Mouse (Mus musculus): ENCODE data around the gene Gm19935. TPM values are rescaled to one million over a fixed set of nuclear protein-coding genes. Genes with fewer than 3 reads are reported as not detected.
A peak's percentile ranks its signal among the peaks of the same experiment; 100 is the strongest.

Gm19935 gene
- polyA plus RNA-seq, 1 experiment from 2014 or later = not detected

GRCm38 (mm10) chr8:90828987-90829740 lies 12.0 kb upstream of the Gm19935 start:
- Histone ChIP-seq H3K4me2 (peak overlapping the region; percentile 81), H3K27ac (peak overlapping the region; percentile 65), H3K27me3 (replicated peaks) (no peaks in the 10 kb centered on the region), H3K4me1 (peaks cover 9% of the 10 kb centered on the region; the same call in 1 of the 2 replicates), H3K36me3 (no peaks in the 10 kb centered on the region), H3K9ac (no peak overlapping the region), H3K9me3 (no peaks in the 10 kb centered on the region), H3K4me3 (replicated peaks) (peak overlapping the region; percentile 57)
- 5% methylated on average over 11 of the region's 11 CpGs for WGBS
- ATAC-seq (ENCODE audit: insufficient read depth, low FRiP score, low read depth) = peak; percentile 68

GRCm38 (mm10) chr8:90828181-90828986 lies 11.2 kb upstream of the Gm19935 start, which contains the start of gene Chd9:
Gene Chd9 (plus strand): TSS chr8:90828352.
- Histone ChIP-seq H3K4me1 (peaks cover 9% of the 10 kb centered on the region; the same call in 1 of the 2 replicates), H3K4me2 (peak within 1 kb of the TSS; percentile 81), H3K9me3 (no peaks in the 10 kb centered on the region), H3K36me3 (no peaks in the 10 kb centered on the region), H3K4me3 (replicated peaks) (peak within 1 kb of the TSS; percentile 57), H3K27me3 (replicated peaks) (no peaks in the 10 kb centered on the region), H3K27ac (peak within 1 kb of the TSS; percentile 65), H3K9ac (peak within 1 kb of the TSS; percentile 2)
- peak; percentile 89 for ATAC-seq (ENCODE audit: insufficient read depth, low FRiP score, low read depth)
- 3% methylated on average over 39 of the region's 39 CpGs for WGBS

GRCm38 (mm10) chr8:90825459-90825871 lies 8.3 kb upstream of the Gm19935 start:
- H3K27ac ChIP-seq = peak overlapping the region; percentile 67
- no peak overlapping the region for H3K4me3 ChIP-seq (replicated peaks)
- 67% methylated on average over 9 of the region's 9 CpGs for WGBS
- no peaks in the 10 kb centered on the region for H3K36me3 ChIP-seq
- peak overlapping the region; percentile 40 for H3K4me2 ChIP-seq
- H3K9ac ChIP-seq = no peak overlapping the region
- H3K27me3 ChIP-seq (replicated peaks) = no peaks in the 10 kb centered on the region
- H3K9me3 ChIP-seq = no peaks in the 10 kb centered on the region
- ATAC-seq (ENCODE audit: insufficient read depth, low FRiP score, low read depth) = peak; percentile 25
- H3K4me1 ChIP-seq = peaks cover 9% of the 10 kb centered on the region; the same call in 1 of the 2 replicates

DNA sequence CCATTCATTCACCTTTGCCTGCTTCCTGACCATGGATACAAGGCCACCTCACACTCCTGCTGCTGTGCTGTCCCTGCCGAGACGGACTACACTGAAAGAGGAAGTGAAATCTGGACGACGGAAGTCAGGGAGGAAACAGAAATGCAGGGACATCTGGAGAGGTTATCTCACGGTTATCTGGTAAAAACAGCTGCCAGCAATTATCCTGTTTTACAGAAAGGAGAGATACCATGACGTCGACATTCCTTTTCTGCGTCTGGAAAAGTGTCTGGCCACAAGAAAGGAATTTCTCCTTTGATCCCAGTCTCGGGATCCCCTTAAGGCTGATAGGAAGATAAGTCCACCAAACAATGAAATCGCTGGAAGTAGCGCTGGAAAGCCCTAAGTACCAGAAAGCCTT lies 5.2 kb upstream of the Gm19935 start:
- no peak for ATAC-seq (ENCODE audit: insufficient read depth, low FRiP score, low read depth)
- Histone ChIP-seq H3K36me3 (no peaks in the 10 kb centered on the region), H3K4me1 (no peaks in the 10 kb centered on the region), H3K9me3 (no peaks in the 10 kb centered on the region), H3K27me3 (replicated peaks) (no peaks in the 10 kb centered on the region), H3K9ac (no peak overlapping the region), H3K27ac (no peak overlapping the region), H3K4me2 (no peak overlapping the region), H3K4me3 (replicated peaks) (no peak overlapping the region)
- WGBS = 27% methylated on average over 11 of the region's 11 CpGs

DNA sequence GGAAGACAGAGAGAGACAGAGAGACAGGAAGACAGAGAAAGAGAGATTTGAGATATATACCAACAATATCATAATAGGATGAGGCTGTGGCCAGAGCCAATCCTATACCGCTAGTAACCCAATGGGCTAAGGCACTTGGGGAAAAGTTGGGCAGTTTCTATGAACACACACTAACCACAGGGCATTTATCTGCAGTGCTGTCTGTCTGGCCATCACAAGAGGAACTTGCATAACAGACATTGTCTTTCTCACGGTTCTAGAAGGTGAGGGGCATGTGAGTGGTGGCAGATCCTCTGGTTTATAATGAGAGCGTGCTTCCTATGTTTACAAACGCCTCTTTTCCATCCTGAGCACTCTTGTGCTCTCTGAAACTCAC lies 3.1 kb upstream of the Gm19935 start:
- WGBS = 80% methylated on average over 4 of the region's 4 CpGs
- no peak overlapping the region for H3K9ac ChIP-seq
- no peaks in the 10 kb centered on the region for H3K9me3 ChIP-seq
- ATAC-seq (ENCODE audit: insufficient read depth, low FRiP score, low read depth) = no peak
- no peak overlapping the region for H3K4me3 ChIP-seq (replicated peaks)
- H3K27me3 ChIP-seq (replicated peaks) = no peaks in the 10 kb centered on the region
- H3K4me2 ChIP-seq = no peak overlapping the region
- H3K27ac ChIP-seq = no peak overlapping the region
- H3K36me3 ChIP-seq = no peaks in the 10 kb centered on the region
- H3K4me1 ChIP-seq = no peaks in the 10 kb centered on the region

- ATAC-seq (ENCODE audit: insufficient read depth, low FRiP score, low read depth) = no peak
- Histone ChIP-seq H3K27ac (no peak overlapping the region), H3K9me3 (no peaks in the 10 kb centered on the region), H3K27me3 (replicated peaks) (no peaks in the 10 kb centered on the region), H3K4me3 (replicated peaks) (no peak overlapping the region), H3K4me1 (no peaks in the 10 kb centered on the region), H3K4me2 (no peak overlapping the region), H3K9ac (no peak overlapping the region), H3K36me3 (no peaks in the 10 kb centered on the region)
- WGBS = 87% methylated on average over 9 of the region's 9 CpGs
These were observed 2.5 kb upstream of the Gm19935 start for GRCm38 (mm10) chr8:90819561-90820320.

DNA sequence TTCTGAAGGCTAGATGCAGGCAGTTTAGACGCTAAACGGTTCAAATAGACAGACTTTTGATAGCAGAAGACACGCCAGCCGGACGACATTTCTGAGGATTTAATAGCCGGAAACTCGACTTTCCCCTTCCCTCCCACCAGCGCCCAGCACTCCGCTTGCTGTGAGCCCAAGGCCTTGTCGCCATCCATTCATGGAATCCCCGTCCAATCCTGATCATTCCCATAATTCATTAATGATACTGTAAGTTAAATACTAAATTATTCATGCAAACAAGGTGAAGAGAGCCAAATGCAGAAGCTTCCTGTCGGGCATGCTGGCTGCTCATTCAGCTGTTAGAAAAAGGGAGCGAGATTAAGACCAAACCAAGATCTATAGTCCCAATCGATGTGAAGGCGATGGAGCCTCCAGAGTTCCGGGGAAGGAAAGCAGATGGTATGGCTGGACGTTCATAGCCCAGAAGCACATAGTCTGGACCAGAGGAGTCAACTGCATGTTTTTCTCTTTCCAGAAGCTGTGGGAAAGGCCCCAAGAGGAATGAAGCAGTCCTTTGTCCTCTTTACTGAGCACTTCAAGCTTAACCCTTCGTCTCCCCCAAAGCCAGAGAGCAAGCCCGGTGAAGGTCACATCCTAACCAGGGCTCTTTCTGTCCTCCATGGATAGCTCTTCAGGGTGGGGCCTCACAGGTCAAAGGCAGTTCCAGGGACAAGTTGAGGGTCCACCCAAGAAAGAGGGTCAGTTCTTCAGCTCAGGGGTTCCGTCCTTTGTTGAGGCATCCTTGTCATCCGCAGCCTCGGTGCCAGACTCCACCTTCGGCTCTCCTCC lies 921 bp downstream of the Gm19935 start:
- WGBS = 75% methylated on average over 23 of the region's 23 CpGs
- no peaks in the 10 kb centered on the region for H3K27me3 ChIP-seq (replicated peaks)
- ATAC-seq (ENCODE audit: insufficient read depth, low FRiP score, low read depth) = no peak

DNA sequence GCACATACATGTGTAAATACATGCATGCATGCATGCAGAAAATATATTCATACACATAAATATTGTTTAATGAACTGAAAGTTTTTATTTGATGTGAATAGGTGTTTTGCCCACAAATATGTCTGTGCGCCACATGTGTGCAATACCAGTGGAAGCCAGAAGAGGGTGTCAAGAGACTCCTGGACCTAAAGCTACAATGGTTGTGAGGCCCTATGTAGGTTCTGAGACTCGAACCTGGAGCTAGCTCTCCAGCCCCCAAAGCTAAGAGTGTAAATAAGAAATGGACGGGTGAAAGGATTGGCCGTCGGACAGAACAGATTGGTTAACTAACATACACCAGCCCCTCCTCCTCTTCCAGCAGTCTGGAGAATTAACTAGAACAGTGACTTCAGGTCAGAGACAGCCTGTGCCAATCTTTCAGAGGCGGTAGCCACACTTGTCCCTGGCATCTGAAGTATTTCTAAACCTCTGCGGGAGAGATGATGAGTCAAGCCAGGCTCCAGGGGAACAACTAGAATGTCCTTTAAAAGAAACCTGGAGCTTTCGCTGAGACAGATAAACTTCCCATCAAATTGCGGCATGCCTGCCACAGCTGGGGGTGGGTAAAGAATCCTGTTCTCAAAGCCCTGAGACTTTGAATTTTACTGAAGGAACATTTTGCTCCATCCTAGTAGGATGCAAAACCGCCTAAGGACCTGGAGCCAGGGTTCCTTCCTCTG lies 3.4 kb downstream of the Gm19935 start:
- no peak for ATAC-seq (ENCODE audit: insufficient read depth, low FRiP score, low read depth)
- Histone ChIP-seq H3K4me3 (replicated peaks) (no peak overlapping the region), H3K4me2 (no peak overlapping the region), H3K4me1 (no peaks in the 10 kb centered on the region), H3K27me3 (replicated peaks) (no peaks in the 10 kb centered on the region), H3K36me3 (no peaks in the 10 kb centered on the region), H3K9ac (no peak overlapping the region), H3K27ac (no peak overlapping the region), H3K9me3 (no peaks in the 10 kb centered on the region)
- WGBS = 87% methylated on average over 10 of the region's 10 CpGs

More for the DNA sequence above, 921 bp downstream of the Gm19935 start:
- Histone ChIP-seq H3K4me3 (replicated peaks) (no peak overlapping the region), H3K4me2 (no peak overlapping the region), H3K9ac (no peak overlapping the region), H3K4me1 (no peaks in the 10 kb centered on the region), H3K27ac (no peak overlapping the region), H3K9me3 (no peaks in the 10 kb centered on the region), H3K36me3 (no peaks in the 10 kb centered on the region)

GRCm38 (mm10) chr8:90799473-90799872 lies 17.7 kb downstream of the Gm19935 start:
- Histone ChIP-seq H3K36me3 (no peaks in the 10 kb centered on the region), H3K27me3 (replicated peaks) (no peaks in the 10 kb centered on the region), H3K4me2 (no peak overlapping the region), H3K4me3 (replicated peaks) (no peak overlapping the region), H3K27ac (no peak overlapping the region), H3K4me1 (no peaks in the 10 kb centered on the region; the same call in 1 of the 2 replicates), H3K9me3 (no peaks in the 10 kb centered on the region), H3K9ac (no peak overlapping the region)
- ATAC-seq (ENCODE audit: insufficient read depth, low FRiP score, low read depth) = no peak
- WGBS = 78% methylated on average over 5 of the region's 5 CpGs

- Histone ChIP-seq H3K36me3 (no peaks in the 10 kb centered on the region), H3K9me3 (no peaks in the 10 kb centered on the region), H3K4me2 (peak overlapping the region; percentile 47), H3K27ac (peak overlapping the region; percentile 18; the same call in 1 of the 2 replicates), H3K4me1 (no peaks in the 10 kb centered on the region; the same call in 1 of the 2 replicates), H3K4me3 (replicated peaks) (peak overlapping the region; percentile 30), H3K27me3 (replicated peaks) (no peaks in the 10 kb centered on the region), H3K9ac (no peak overlapping the region)
- 12% methylated on average over 12 of the region's 12 CpGs for WGBS
- ATAC-seq (ENCODE audit: insufficient read depth, low FRiP score, low read depth) = peak; percentile 58
These were observed 22.0 kb downstream of the Gm19935 start for GRCm38 (mm10) chr8:90794990-90795861.

Data from stomach, embryonic 15.5 days (tissue).